Mouse (Mus musculus): ENCODE results near the gene Scap. TPM values are rescaled to one million over a fixed set of nuclear protein-coding genes. Genes with fewer than 3 reads are reported as not detected.

The Scap gene
- total and polyA plus RNA-seq, 3 experiments, result 11.5 to 140 (median 23.6) TPM

GRCm38 (mm10) chr9:110419511-110420112 is 86.5 kb downstream of the Scap start, which contains the start of gene Ngp:
Gene Ngp (plus strand): TSS chr9:110419747.
- Histone ChIP-seq H3K4me3 (ENCODE audit: low read depth, low read length) (no peak within 1 kb of the TSS), H3K27me3 (ENCODE audit: insufficient read depth, low read length) (peaks cover 38% of the 10 kb centered on the region), H3K4me1 (ENCODE audit: insufficient read depth, low read depth, low read length) (no peaks in the 10 kb centered on the region; the same call in 1 of the 2 replicates), H3K9me3 (replicated peaks) (no peaks in the 10 kb centered on the region), H3K36me3 (replicated peaks) (no peaks in the 10 kb centered on the region)
- TF ChIP-seq CTCF (IDR thresholded peaks at IDR 0.05; ENCODE audit: low read depth, low read length) (no peak), GATA1 (IDR thresholded peaks at IDR 0.05; ENCODE audit: borderline replicate concordance, low read length) (no peak), TAL1 (conservative IDR thresholded peaks at IDR 0.05; ENCODE audit: low read depth, low read length) (no peak), GATA2 (IDR thresholded peaks at IDR 0.05; ENCODE audit: borderline replicate concordance, low read depth, low read length) (no peak)
- ATAC-seq (ENCODE audit: extremely low read depth, insufficient number of reproducible peaks, low FRiP score, poor library complexity, severe bottlenecking) (no peak), DNase-seq (ENCODE audit: low spot score) (no peak)

GRCm38 (mm10) chr9:110431241-110431640 is 98.2 kb downstream of the Scap start:
- TF ChIP-seq CTCF (IDR thresholded peaks at IDR 0.05; ENCODE audit: low read depth, low read length) (no peak), GATA2 (IDR thresholded peaks at IDR 0.05; ENCODE audit: borderline replicate concordance, low read depth, low read length) (no peak), POLR2AphosphoS5 (IDR thresholded peaks at IDR 0.05; ENCODE audit: insufficient replicate concordance, low read depth, low read length) (no peak), TAL1 (conservative IDR thresholded peaks at IDR 0.05; ENCODE audit: low read depth, low read length) (no peak), GATA1 (IDR thresholded peaks at IDR 0.05; ENCODE audit: borderline replicate concordance, low read length) (no peak)
- Histone ChIP-seq H3K36me3 (replicated peaks) (peaks cover 87% of the 10 kb centered on the region), H3K4me1 (ENCODE audit: insufficient read depth, low read depth, low read length) (no peaks in the 10 kb centered on the region), H3K4me3 (ENCODE audit: low read depth, low read length) (no peak overlapping the region), H3K9me3 (replicated peaks) (no peaks in the 10 kb centered on the region), H3K27me3 (ENCODE audit: insufficient read depth, low read length) (no peaks in the 10 kb centered on the region)
- ATAC-seq (ENCODE audit: extremely low read depth, insufficient number of reproducible peaks, low FRiP score, poor library complexity, severe bottlenecking), result no peak
- no peak for DNase-seq (ENCODE audit: low spot score)

- H3K9me3 ChIP-seq (replicated peaks), result no peaks in the 10 kb centered on the region
- ATAC-seq (ENCODE audit: extremely low read depth, insufficient number of reproducible peaks, low FRiP score, poor library complexity, severe bottlenecking), result no peak
- no peaks in the 10 kb centered on the region for H3K4me1 ChIP-seq (ENCODE audit: insufficient read depth, low read depth, low read length)
- H3K4me3 ChIP-seq (ENCODE audit: low read depth, low read length), result no peak overlapping the region
- no peaks in the 10 kb centered on the region for H3K27me3 ChIP-seq (ENCODE audit: insufficient read depth, low read length)
- H3K36me3 ChIP-seq (replicated peaks), result peaks cover 92% of the 10 kb centered on the region
- no peak for TF ChIP-seq GATA1 (IDR thresholded peaks at IDR 0.05; ENCODE audit: borderline replicate concordance, low read length)
- TF ChIP-seq GATA2 (IDR thresholded peaks at IDR 0.05; ENCODE audit: borderline replicate concordance, low read depth, low read length), result no peak
- TF ChIP-seq TAL1 (conservative IDR thresholded peaks at IDR 0.05; ENCODE audit: low read depth, low read length), result no peak
- no peak for TF ChIP-seq POLR2AphosphoS5 (IDR thresholded peaks at IDR 0.05; ENCODE audit: insufficient replicate concordance, low read depth, low read length)
- no peak for TF ChIP-seq CTCF (IDR thresholded peaks at IDR 0.05; ENCODE audit: low read depth, low read length)
- no peak for DNase-seq (ENCODE audit: low spot score)
Observed at GRCm38 (mm10) chr9:110433045-110433444, 100.0 kb downstream of the Scap start.

Other genes with a start within 250 kb of the Scap start
- 133 and 146 TPM in 2 replicates for gene Smarcc1, start 215.6 kb upstream of the Scap start, total RNA-seq (2014; fragmentation: Nextera tagmentation)
- 41.7 and 51.1 TPM in 2 replicates for gene Smarcc1, start 215.6 kb upstream of the Scap start, total RNA-seq (2017)
- 72.8 and 94.5 TPM in 2 replicates for gene Smarcc1, start 215.6 kb upstream of the Scap start, polyA plus RNA-seq (2012)
- gene Dhx30, start 215.5 kb upstream of the Scap start, total RNA-seq (2014; fragmentation: Nextera tagmentation), result 61.6 and 64.5 TPM in 2 replicates
- 49.5 and 52.7 TPM in 2 replicates for gene Dhx30, start 215.5 kb upstream of the Scap start, total RNA-seq (2017)
- 20.1 and 23.6 TPM in 2 replicates for gene Dhx30, start 215.5 kb upstream of the Scap start, polyA plus RNA-seq (2012)
- 0.38 and 0.92 TPM in 2 replicates for gene Cspg5, start 89.5 kb upstream of the Scap start, total RNA-seq (2014; fragmentation: Nextera tagmentation)
- gene Cspg5, start 89.5 kb upstream of the Scap start, total RNA-seq (2017), result 0.23 and 0.38 TPM in 2 replicates
- gene Cspg5, start 89.5 kb upstream of the Scap start, polyA plus RNA-seq (2012), result 0.02 TPM in 1 of 2 replicates, not detected in the other
- gene Elp6, start 28.1 kb upstream of the Scap start, total RNA-seq (2014; fragmentation: Nextera tagmentation), result 5.4 and 7.1 TPM in 2 replicates
- gene Elp6, start 28.1 kb upstream of the Scap start, total RNA-seq (2017), result 9.3 and 14.5 TPM in 2 replicates
- gene Elp6, start 28.1 kb upstream of the Scap start, polyA plus RNA-seq (2012), result 12.9 and 13.4 TPM in 2 replicates
- gene Ptpn23, start 74.9 kb downstream of the Scap start, total RNA-seq (2014; fragmentation: Nextera tagmentation), result 55.8 and 58.9 TPM in 2 replicates
- 6.9 and 8.2 TPM in 2 replicates for gene Ptpn23, start 74.9 kb downstream of the Scap start, total RNA-seq (2017)
- gene Ptpn23, start 74.9 kb downstream of the Scap start, polyA plus RNA-seq (2012), result 62.3 and 93.5 TPM in 2 replicates
- gene Ngp, start 86.5 kb downstream of the Scap start, total RNA-seq (2014; fragmentation: Nextera tagmentation), result not detected in 2 replicates
- gene Ngp, start 86.5 kb downstream of the Scap start, total RNA-seq (2017), result 0.11 and 0.12 TPM in 2 replicates
- gene Ngp, start 86.5 kb downstream of the Scap start, polyA plus RNA-seq (2012), result 0.08 TPM in 1 of 2 replicates, not detected in the other
- 11.4 and 20.8 TPM in 2 replicates for gene Klhl18, start 143.4 kb downstream of the Scap start, total RNA-seq (2014; fragmentation: Nextera tagmentation)
- gene Klhl18, start 143.4 kb downstream of the Scap start, total RNA-seq (2017), result 6.3 and 6.5 TPM in 2 replicates
- gene Klhl18, start 143.4 kb downstream of the Scap start, polyA plus RNA-seq (2012), result 4.7 and 5.7 TPM in 2 replicates
- 2.1 and 2.9 TPM in 2 replicates for gene Kif9, start 143.7 kb downstream of the Scap start, total RNA-seq (2014; fragmentation: Nextera tagmentation)
- 2.0 and 3.1 TPM in 2 replicates for gene Kif9, start 143.7 kb downstream of the Scap start, total RNA-seq (2017)
- 0.10 and 0.14 TPM in 2 replicates for gene Kif9, start 143.7 kb downstream of the Scap start, polyA plus RNA-seq (2012)
- gene Setd2, start 199.3 kb downstream of the Scap start, total RNA-seq (2014; fragmentation: Nextera tagmentation), result 220 and 221 TPM in 2 replicates
- gene Setd2, start 199.3 kb downstream of the Scap start, total RNA-seq (2017), result 154 and 162 TPM in 2 replicates
- 9.4 and 20.1 TPM in 2 replicates for gene Setd2, start 199.3 kb downstream of the Scap start, polyA plus RNA-seq (2012)

All from G1E (cell line).